Mouse (Mus musculus) embryonic facial prominence, embryonic 12.5 days (tissue): ENCODE results near the gene Cplane1. TPM values are rescaled to one million over a fixed set of nuclear protein-coding genes. Genes with fewer than 3 reads are reported as not detected.
A peak's percentile ranks its signal among the peaks of the same experiment; 100 is the strongest.
"Not testable (repeated sequence)": the region's sequence is repeated elsewhere in the genome, so short reads cannot be mapped to it uniquely, and the experiment has no call there.

Source experiments
- ATAC-seq: fragments of 200-750 bp; cut with Nextera tagmentation; 2 replicates; pipeline ENCODE4 v1.8.0; 2017; ENCODE audit not compliant: insufficient number of reproducible peaks, insufficient read depth, low FRiP score, low TSS enrichment
- H3K27ac ChIP-seq: fragments of 300-500 bp; sonication (generic); 2 replicates; pipeline ENCODE4 v1.5.1; 2016; ENCODE audit warnings: mild to moderate bottlenecking
- H3K27me3 ChIP-seq: fragments of 300-500 bp; sonication (generic); 2 replicates; pipeline ENCODE4 v1.6.1; 2016; ENCODE audit warnings: mild to moderate bottlenecking, moderate library complexity
- H3K36me3 ChIP-seq: fragments of 300-500 bp; sonication (generic); 2 replicates; pipeline ENCODE4 v1.6.1; 2016; ENCODE audit warnings: mild to moderate bottlenecking
- H3K4me1 ChIP-seq: fragments of 300-500 bp; sonication (generic); 2 replicates; pipeline ENCODE4 v1.6.1; 2016
- H3K4me2 ChIP-seq: fragments of 300-500 bp; sonication (generic); replicated peaks from 2 replicates; pipeline ENCODE4 v1.6.1; 2016; ENCODE audit warnings: mild to moderate bottlenecking, moderate library complexity
- H3K4me3 ChIP-seq: fragments of 300-500 bp; sonication (generic); 2 replicates; pipeline ENCODE4 v1.5.1; 2016; ENCODE audit warnings: mild to moderate bottlenecking
- H3K9ac ChIP-seq: fragments of 300-500 bp; sonication (generic); 2 replicates; pipeline ENCODE4 v1.6.1; 2016; ENCODE audit warnings: mild to moderate bottlenecking, moderate library complexity
- H3K9me3 ChIP-seq: fragments of 300-500 bp; sonication (generic); 2 replicates; pipeline ENCODE4 v1.6.1; 2016; ENCODE audit warnings: mild to moderate bottlenecking, moderate library complexity
- WGBS: fragments of 180-500 bp; shearing (Covaris S2); methylation state at CpG from one replicate; pipeline ENCODE4 v1.1.7; 2016; 5-methylcytosine and 5-hydroxymethylcytosine counted together
- polyA plus RNA-seq: library from polyadenylated mRNA; unstranded; fragments of >200 nt; fragmentation: Nextera tagmentation; extraction: Ambion mirVana; gene quantifications from 2 replicates; pipeline ENCODE4 v1.2.1, GENCODE M21; 2016

Gene Cplane1
- polyA plus RNA-seq, 1 experiment from 2014 or later, result 14.6 TPM

GRCm38 (mm10) chr15:8234167-8234566 is 65.3 kb downstream of the Cplane1 start:
- H3K4me1 ChIP-seq, H3K27me3 ChIP-seq, H3K9me3 ChIP-seq, H3K4me3 ChIP-seq, H3K9ac ChIP-seq, H3K27ac ChIP-seq, ATAC-seq, H3K4me2 ChIP-seq: not testable (repeated sequence)
- WGBS, result 81% methylated on average over 1 of the region's 1 CpGs
- H3K36me3 ChIP-seq, result peaks cover 76% of the 10 kb centered on the region

- ATAC-seq, result no peak
- Histone ChIP-seq H3K9me3 (no peaks in the 10 kb centered on the region), H3K36me3 (peaks cover 72% of the 10 kb centered on the region), H3K4me2 (no peak overlapping the region), H3K27ac (no peak overlapping the region), H3K9ac (no peak overlapping the region), H3K4me1 (no peaks in the 10 kb centered on the region), H3K27me3 (no peaks in the 10 kb centered on the region), H3K4me3 (no peak overlapping the region)
- 85% methylated on average over 3 of the region's 3 CpGs for WGBS
These were observed 97.0 kb downstream of the Cplane1 start for GRCm38 (mm10) chr15:8265946-8266345.

GRCm38 (mm10) chr15:8267211-8267610 is 98.3 kb downstream of the Cplane1 start:
- peaks cover 75% of the 10 kb centered on the region for H3K36me3 ChIP-seq
- H3K9me3 ChIP-seq, result no peaks in the 10 kb centered on the region
- no peaks in the 10 kb centered on the region for H3K27me3 ChIP-seq
- WGBS, result 96% methylated on average over 3 of the region's 3 CpGs
- no peak overlapping the region for H3K9ac ChIP-seq
- no peak for ATAC-seq
- no peak overlapping the region for H3K27ac ChIP-seq
- no peaks in the 10 kb centered on the region for H3K4me1 ChIP-seq
- no peak overlapping the region for H3K4me3 ChIP-seq
- no peak overlapping the region for H3K4me2 ChIP-seq

GRCm38 (mm10) chr15:8268231-8268630 is 99.3 kb downstream of the Cplane1 start:
- Histone ChIP-seq H3K27ac (no peak overlapping the region), H3K9ac (no peak overlapping the region), H3K27me3 (no peaks in the 10 kb centered on the region), H3K9me3 (no peaks in the 10 kb centered on the region), H3K4me2 (no peak overlapping the region), H3K4me3 (no peak overlapping the region), H3K36me3 (peaks cover 77% of the 10 kb centered on the region), H3K4me1 (no peaks in the 10 kb centered on the region)
- WGBS, result 92% methylated on average over 8 of the region's 8 CpGs
- no peak for ATAC-seq

GRCm38 (mm10) chr15:8271952-8272351 is 103.0 kb downstream of the Cplane1 start:
- WGBS, result 86% methylated on average over 8 of the region's 8 CpGs
- no peak for ATAC-seq
- H3K4me1 ChIP-seq, result no peaks in the 10 kb centered on the region
- H3K4me2 ChIP-seq, result no peak overlapping the region
- no peaks in the 10 kb centered on the region for H3K9me3 ChIP-seq
- H3K27me3 ChIP-seq, result no peaks in the 10 kb centered on the region
- H3K9ac ChIP-seq, result no peak overlapping the region
- H3K4me3 ChIP-seq, result no peak overlapping the region
- no peak overlapping the region for H3K27ac ChIP-seq
- peaks cover 58% of the 10 kb centered on the region for H3K36me3 ChIP-seq

GRCm38 (mm10) chr15:8277916-8278315 is 109.0 kb downstream of the Cplane1 start:
- not testable (repeated sequence) for H3K4me2 ChIP-seq, H3K27me3 ChIP-seq, H3K27ac ChIP-seq, H3K9ac ChIP-seq, H3K4me1 ChIP-seq, H3K4me3 ChIP-seq, ATAC-seq, H3K9me3 ChIP-seq
- peaks cover 11% of the 10 kb centered on the region; the same call in 1 of the 2 replicates for H3K36me3 ChIP-seq
- 93% methylated on average over 4 of the region's 4 CpGs for WGBS

- Histone ChIP-seq H3K27ac (peak overlapping the region; percentile 30; the same call in 1 of the 2 replicates), H3K4me1 (no peaks in the 10 kb centered on the region), H3K27me3 (no peaks in the 10 kb centered on the region), H3K4me3 (peak overlapping the region; percentile 37), H3K4me2 (peak overlapping the region; percentile 52), H3K36me3 (no peaks in the 10 kb centered on the region), H3K9ac (peak overlapping the region; percentile 33; the same call in 1 of the 2 replicates), H3K9me3 (no peaks in the 10 kb centered on the region)
- no peak for ATAC-seq
- WGBS, result 27% methylated on average over 13 of the region's 17 CpGs
These were observed 110.4 kb downstream of the Cplane1 start for GRCm38 (mm10) chr15:8279320-8279779.

GRCm38 (mm10) chr15:8279929-8280610 is 111.2 kb downstream of the Cplane1 start:
- Histone ChIP-seq H3K4me1 (no peaks in the 10 kb centered on the region), H3K27me3 (no peaks in the 10 kb centered on the region), H3K9ac (no peak overlapping the region), H3K4me2 (peak overlapping the region; percentile 52), H3K27ac (no peak overlapping the region), H3K4me3 (peak overlapping the region; percentile 37), H3K36me3 (no peaks in the 10 kb centered on the region), H3K9me3 (no peaks in the 10 kb centered on the region)
- ATAC-seq, result no peak
- WGBS, result 61% methylated on average over 20 of the region's 20 CpGs

- no peaks in the 10 kb centered on the region for H3K27me3 ChIP-seq
These were observed 112.8 kb downstream of the Cplane1 start for GRCm38 (mm10) chr15:8281701-8282100.

GRCm38 (mm10) chr15:8282155-8282554 is 113.2 kb downstream of the Cplane1 start:
- Histone ChIP-seq H3K4me1 (no peaks in the 10 kb centered on the region), H3K27ac (no peak overlapping the region), H3K9ac (no peak overlapping the region), H3K9me3 (no peaks in the 10 kb centered on the region), H3K27me3 (no peaks in the 10 kb centered on the region), H3K4me3 (no peak overlapping the region), H3K36me3 (no peaks in the 10 kb centered on the region), H3K4me2 (no peak overlapping the region)
- ATAC-seq, result no peak
- WGBS, result 94% methylated on average over 2 of the region's 2 CpGs

More at GRCm38 (mm10) chr15:8281701-8282100, 112.8 kb downstream of the Cplane1 start:
- H3K4me1 ChIP-seq, result no peaks in the 10 kb centered on the region
- H3K36me3 ChIP-seq, result no peaks in the 10 kb centered on the region
- H3K4me2 ChIP-seq, result no peak overlapping the region
- H3K9ac ChIP-seq, result no peak overlapping the region
- H3K4me3 ChIP-seq, result no peak overlapping the region
- ATAC-seq, result no peak
- H3K27ac ChIP-seq, result no peak overlapping the region
- no peaks in the 10 kb centered on the region for H3K9me3 ChIP-seq
- 82% methylated on average over 7 of the region's 7 CpGs for WGBS

- Histone ChIP-seq H3K36me3 (peaks cover 52% of the 10 kb centered on the region), H3K27ac (no peak overlapping the region), H3K4me1 (no peaks in the 10 kb centered on the region), H3K4me2 (no peak overlapping the region), H3K9ac (no peak overlapping the region), H3K27me3 (no peaks in the 10 kb centered on the region), H3K9me3 (no peaks in the 10 kb centered on the region), H3K4me3 (no peak overlapping the region)
- 94% methylated on average over 14 of the region's 14 CpGs for WGBS
- no peak for ATAC-seq
These were observed 122.3 kb downstream of the Cplane1 start for GRCm38 (mm10) chr15:8291251-8291650.

GRCm38 (mm10) chr15:8294150-8294549 is 125.2 kb downstream of the Cplane1 start:
- no peak overlapping the region for H3K27ac ChIP-seq
- H3K4me1 ChIP-seq, result no peaks in the 10 kb centered on the region
- no peak for ATAC-seq
- peaks cover 79% of the 10 kb centered on the region for H3K36me3 ChIP-seq
- no peak overlapping the region for H3K4me3 ChIP-seq
- H3K9ac ChIP-seq, result no peak overlapping the region
- no peaks in the 10 kb centered on the region for H3K9me3 ChIP-seq
- 94% methylated on average over 6 of the region's 6 CpGs for WGBS
- no peaks in the 10 kb centered on the region for H3K27me3 ChIP-seq
- H3K4me2 ChIP-seq, result no peak overlapping the region
